Mouse (Mus musculus) layer of hippocampus, postnatal 36 days (tissue): ENCODE results near the gene Tomm7. TPM values are rescaled to one million over a fixed set of nuclear protein-coding genes. Genes with fewer than 3 reads are reported as not detected.
"Not testable (repeated sequence)": the region's sequence is repeated elsewhere in the genome, so short reads cannot be mapped to it uniquely, and the experiment has no call there.

ENCODE experiments used
- DNase-seq, 2 experiments: peaks; one replicate each; pipeline ENCODE4 v3.0.0; 2022
- total RNA-seq, 2 experiments: library from RNA; stranded (reverse); gene quantifications; 2 replicates each; pipeline ENCODE4 v1.2.3; 2021

The Tomm7 gene
- total RNA-seq: 10 to 100 TPM; 77.7 to 87.8 TPM

GRCm38 (mm10) chr5:23843674-23844530 is at the start of gene Tomm7:
Gene Tomm7, minus strand, starts transcription at chr5:23844161.
- DNase-seq: peak; percentile 97 to 98

GRCm38 (mm10) chr5:23893156-23893863 is 49.3 kb upstream of the Tomm7 start:
- DNase-seq: no peak

- DNase-seq: peak; percentile 41 to 61
These were observed 46.8 kb upstream of the Tomm7 start for GRCm38 (mm10) chr5:23890734-23891133.

GRCm38 (mm10) chr5:23889461-23889860 is 45.5 kb upstream of the Tomm7 start:
- no peak for DNase-seq

GRCm38 (mm10) chr5:23887111-23887510 is 43.1 kb upstream of the Tomm7 start:
- no peak for DNase-seq

- DNase-seq: no peak
These were observed 30.5 kb upstream of the Tomm7 start for GRCm38 (mm10) chr5:23874457-23874856.

- no peak for DNase-seq
These were observed 28.6 kb upstream of the Tomm7 start for GRCm38 (mm10) chr5:23872586-23872985.

- not testable (repeated sequence) for DNase-seq
These were observed 27.4 kb upstream of the Tomm7 start for GRCm38 (mm10) chr5:23871323-23871722.

- DNase-seq: no peak
These were observed 22.0 kb upstream of the Tomm7 start for GRCm38 (mm10) chr5:23865941-23866340.

- DNase-seq: no peak
These were observed 20.3 kb upstream of the Tomm7 start for GRCm38 (mm10) chr5:23864054-23864965.

GRCm38 (mm10) chr5:23863166-23864053 is 19.4 kb upstream of the Tomm7 start:
- no peak for DNase-seq

GRCm38 (mm10) chr5:23862291-23862690 is 18.3 kb upstream of the Tomm7 start:
- DNase-seq: no peak

GRCm38 (mm10) chr5:23861721-23862120 is 17.8 kb upstream of the Tomm7 start:
- no peak for DNase-seq

- DNase-seq: no peak
These were observed 15.9 kb upstream of the Tomm7 start for GRCm38 (mm10) chr5:23859896-23860295.

- DNase-seq: no peak
These were observed 15.2 kb upstream of the Tomm7 start for GRCm38 (mm10) chr5:23859087-23859718.

GRCm38 (mm10) chr5:23858643-23859042 is 14.7 kb upstream of the Tomm7 start:
- DNase-seq: no peak

- no peak for DNase-seq
These were observed 14.0 kb upstream of the Tomm7 start for GRCm38 (mm10) chr5:23858001-23858400.

- DNase-seq: no peak
These were observed 13.2 kb upstream of the Tomm7 start for GRCm38 (mm10) chr5:23857189-23857588.

- no peak for DNase-seq
These were observed 12.2 kb upstream of the Tomm7 start for GRCm38 (mm10) chr5:23856164-23856563.

GRCm38 (mm10) chr5:23855484-23855883 is 11.5 kb upstream of the Tomm7 start:
- DNase-seq: no peak

GRCm38 (mm10) chr5:23852916-23853315 is 9.0 kb upstream of the Tomm7 start:
- not testable (repeated sequence) for DNase-seq
